Mouse (Mus musculus) kidney, embryonic 15.5 days (tissue): ENCODE measurements around the gene Dgcr6. TPM values are rescaled to one million over a fixed set of nuclear protein-coding genes. Genes with fewer than 3 reads are reported as not detected.
A peak's percentile ranks its signal among the peaks of the same experiment; 100 is the strongest.
"Not testable (repeated sequence)": the region's sequence is repeated elsewhere in the genome, so short reads cannot be mapped to it uniquely, and the experiment has no call there.

Source experiments
- ATAC-seq: fragments of 200-750 bp; cut with Nextera tagmentation; replicated peaks from 2 replicates; pipeline ENCODE4 v1.8.0; 2017; ENCODE audit warnings: moderate TSS enrichment; ENCODE audit not compliant: low FRiP score
- H3K27ac ChIP-seq: fragments of 300-500 bp; sonication (generic); 2 replicates; pipeline ENCODE4 v1.5.1; 2015; ENCODE audit warnings: mild to moderate bottlenecking, inconsistent platforms
- H3K27me3 ChIP-seq: fragments of 300-500 bp; sonication (generic); 2 replicates; pipeline ENCODE4 v1.6.1; 2015; ENCODE audit warnings: inconsistent platforms
- H3K36me3 ChIP-seq: fragments of 300-500 bp; sonication (generic); 2 replicates; pipeline ENCODE4 v1.6.1; 2015; ENCODE audit warnings: inconsistent platforms
- H3K4me1 ChIP-seq: fragments of 300-500 bp; sonication (generic); 2 replicates; pipeline ENCODE4 v1.6.1; 2015; ENCODE audit warnings: inconsistent platforms
- H3K4me2 ChIP-seq: fragments of 300-500 bp; sonication (generic); 2 replicates; pipeline ENCODE4 v1.6.1; 2015; ENCODE audit warnings: moderate library complexity, mild to moderate bottlenecking, inconsistent platforms
- H3K4me3 ChIP-seq: fragments of 300-500 bp; sonication (generic); replicated peaks from 2 replicates; pipeline ENCODE4 v1.5.1; 2015; ENCODE audit warnings: mild to moderate bottlenecking, inconsistent platforms
- H3K9ac ChIP-seq: fragments of 300-500 bp; sonication (generic); 2 replicates; pipeline ENCODE4 v1.6.1; 2015; ENCODE audit warnings: mild to moderate bottlenecking, inconsistent platforms
- H3K9me3 ChIP-seq: fragments of 300-500 bp; sonication (generic); replicated peaks from 2 replicates; pipeline ENCODE4 v1.6.1; 2016; ENCODE audit warnings: inconsistent platforms
- WGBS: fragments of 180-500 bp; shearing (Covaris S2); methylation state at CpG from one replicate; pipeline ENCODE4 v1.1.7; 2015; ENCODE audit warnings: mixed read lengths; 5-methylcytosine and 5-hydroxymethylcytosine counted together
- polyA plus RNA-seq: library from polyadenylated mRNA; unstranded; fragments of >200 nt; fragmentation: Nextera tagmentation; extraction: Ambion mirVana; gene quantifications from 2 replicates; pipeline ENCODE4 v1.2.1, GENCODE M21; 2015

Dgcr6 gene
- 93.2 and 105 TPM in 2 replicates for polyA plus RNA-seq

DNA sequence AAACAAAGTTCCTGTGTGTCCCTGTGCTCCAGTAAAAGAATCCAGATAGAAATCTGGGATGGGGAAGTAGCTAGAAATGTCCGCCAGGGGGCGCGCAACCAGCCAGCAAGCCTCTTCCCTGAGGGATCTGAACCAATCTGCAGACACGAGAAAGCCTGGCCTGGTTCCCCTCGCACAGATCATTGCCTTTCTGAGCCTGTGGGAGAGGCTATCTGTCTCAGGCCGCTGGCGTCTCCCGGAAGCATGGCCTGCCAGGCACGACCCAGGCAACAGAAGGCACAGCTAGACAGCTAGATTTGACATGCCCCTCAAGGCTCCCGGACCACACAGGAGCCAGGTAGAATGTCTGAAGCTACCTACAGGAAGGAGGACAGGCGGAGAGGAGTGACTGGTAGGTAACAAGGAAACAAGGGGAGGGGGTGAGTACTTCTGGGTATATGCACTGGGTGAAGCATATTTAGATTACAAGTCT is at the start of gene Dgcr6:
Gene Dgcr6, plus strand, starts transcription at position 130 of the 472 bp plus-strand sequence.
- ATAC-seq = peak; percentile 88
- Histone ChIP-seq H3K4me2 (peak within 1 kb of the TSS; percentile 45), H3K4me1 (peaks cover 14% of the 10 kb centered on the region), H3K36me3 (no peaks in the 10 kb centered on the region), H3K4me3 (no peak within 1 kb of the TSS), H3K27me3 (peaks cover 3% of the 10 kb centered on the region; the same call in 1 of the 2 replicates), H3K9me3 (no peaks in the 10 kb centered on the region), H3K27ac (peak within 1 kb of the TSS; percentile 38; the same call in 1 of the 2 replicates), H3K9ac (no peak within 1 kb of the TSS)
- 8% methylated on average over 11 of the region's 11 CpGs for WGBS

DNA sequence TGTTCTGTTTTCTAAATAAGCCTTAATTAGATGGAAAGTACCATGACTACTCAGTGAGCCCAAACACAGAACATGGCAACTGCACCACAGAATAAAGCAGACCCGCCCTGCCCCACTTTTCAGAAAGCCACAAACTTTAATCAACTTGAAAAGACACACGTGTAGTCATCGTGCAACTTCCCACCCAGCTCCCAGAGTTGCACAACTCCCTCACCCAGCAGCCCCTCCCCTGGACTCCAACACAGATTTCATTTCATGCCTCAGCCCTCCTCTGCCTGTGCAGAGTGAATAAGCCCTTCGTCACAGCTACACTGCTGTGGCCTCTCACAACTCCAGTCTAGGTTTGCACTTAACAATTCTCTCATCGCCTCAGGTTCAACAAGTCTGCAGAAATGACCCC is 48.1 kb upstream of the Dgcr6 start:
- ATAC-seq = no peak
- no peaks in the 10 kb centered on the region for H3K9me3 ChIP-seq
- no peaks in the 10 kb centered on the region for H3K4me1 ChIP-seq
- no peak overlapping the region for H3K27ac ChIP-seq
- no peak overlapping the region for H3K9ac ChIP-seq
- H3K4me3 ChIP-seq = no peak overlapping the region
- WGBS = 73% methylated on average over 5 of the region's 5 CpGs
- H3K36me3 ChIP-seq = no peaks in the 10 kb centered on the region
- H3K27me3 ChIP-seq = no peaks in the 10 kb centered on the region
- H3K4me2 ChIP-seq = no peak overlapping the region

DNA sequence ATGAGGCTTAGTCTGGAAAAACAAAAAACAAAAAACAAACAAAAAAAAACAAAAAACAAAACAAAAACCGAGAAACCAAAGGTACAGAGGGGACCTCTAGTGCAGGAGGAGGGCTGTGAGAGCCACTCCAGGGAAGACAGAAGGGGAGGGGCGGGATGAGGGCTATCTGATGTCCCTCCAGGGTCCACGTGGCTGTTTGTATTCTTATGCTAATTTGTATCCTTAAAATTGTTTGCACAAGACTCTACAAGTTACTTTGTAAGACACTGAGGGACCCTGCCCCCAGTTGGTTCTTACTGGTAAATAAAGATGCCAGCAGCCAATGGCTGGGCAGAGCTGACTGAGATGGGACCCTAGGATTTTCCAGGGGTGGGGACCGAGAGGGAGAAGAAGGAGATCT is 45.6 kb upstream of the Dgcr6 start:
- H3K9ac ChIP-seq = no peak overlapping the region
- H3K4me3 ChIP-seq = no peak overlapping the region
- H3K27ac ChIP-seq = no peak overlapping the region
- no peak overlapping the region for H3K4me2 ChIP-seq
- H3K36me3 ChIP-seq = no peaks in the 10 kb centered on the region
- H3K27me3 ChIP-seq = no peaks in the 10 kb centered on the region
- H3K4me1 ChIP-seq = no peaks in the 10 kb centered on the region
- WGBS = 49% methylated on average over 4 of the region's 4 CpGs
- no peak for ATAC-seq
- no peaks in the 10 kb centered on the region for H3K9me3 ChIP-seq

DNA sequence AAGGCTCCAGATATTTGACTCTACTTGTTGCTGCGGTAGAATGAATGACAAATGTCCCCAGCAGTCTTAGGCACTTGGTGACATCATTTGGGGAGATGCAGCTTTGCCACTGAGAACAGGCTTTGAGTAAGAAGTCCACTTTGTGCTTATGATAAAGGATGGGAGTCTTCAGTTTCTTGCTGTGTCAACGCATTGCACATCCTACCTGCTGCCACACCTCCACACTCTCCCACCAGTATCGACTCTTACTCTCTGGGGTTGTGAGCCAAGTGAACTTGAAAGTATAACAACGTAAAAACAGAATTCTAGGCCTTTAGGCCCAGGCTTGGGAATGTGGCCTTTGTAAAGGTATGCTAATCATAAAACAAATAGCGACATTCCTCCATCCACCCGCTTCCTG is 41.6 kb upstream of the Dgcr6 start:
- no peaks in the 10 kb centered on the region for H3K27me3 ChIP-seq
- no peaks in the 10 kb centered on the region for H3K4me1 ChIP-seq
- ATAC-seq = no peak
- H3K9ac ChIP-seq = no peak overlapping the region
- no peak overlapping the region for H3K4me2 ChIP-seq
- H3K9me3 ChIP-seq = no peaks in the 10 kb centered on the region
- no peak overlapping the region for H3K27ac ChIP-seq
- no peaks in the 10 kb centered on the region for H3K36me3 ChIP-seq
- WGBS = 73% methylated on average over 6 of the region's 6 CpGs
- no peak overlapping the region for H3K4me3 ChIP-seq

DNA sequence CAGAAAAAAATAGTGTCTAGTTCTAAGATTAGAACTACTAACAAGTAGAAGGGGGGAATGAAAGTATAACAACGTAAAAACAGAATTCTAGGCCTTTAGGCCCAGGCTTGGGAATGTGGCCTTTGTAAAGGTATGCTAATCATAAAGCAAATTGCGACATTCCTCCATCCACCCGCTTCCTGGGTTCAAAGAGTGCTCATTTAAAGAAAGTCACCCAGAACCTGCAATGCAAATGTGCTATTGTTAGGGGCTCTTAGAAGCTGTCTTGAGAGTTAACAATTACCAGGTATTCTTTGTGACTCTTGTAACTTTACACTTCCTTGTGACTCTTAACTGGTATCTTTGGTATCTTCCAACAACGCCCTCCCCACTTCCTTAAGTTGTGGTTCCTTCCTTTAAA is 36.2 kb upstream of the Dgcr6 start:
- H3K27ac ChIP-seq, H3K4me2 ChIP-seq, H3K4me3 ChIP-seq, ATAC-seq, H3K27me3 ChIP-seq, H3K9me3 ChIP-seq, H3K36me3 ChIP-seq, H3K9ac ChIP-seq, H3K4me1 ChIP-seq: not testable (repeated sequence)
- WGBS = 67% methylated on average over 4 of the region's 4 CpGs

DNA sequence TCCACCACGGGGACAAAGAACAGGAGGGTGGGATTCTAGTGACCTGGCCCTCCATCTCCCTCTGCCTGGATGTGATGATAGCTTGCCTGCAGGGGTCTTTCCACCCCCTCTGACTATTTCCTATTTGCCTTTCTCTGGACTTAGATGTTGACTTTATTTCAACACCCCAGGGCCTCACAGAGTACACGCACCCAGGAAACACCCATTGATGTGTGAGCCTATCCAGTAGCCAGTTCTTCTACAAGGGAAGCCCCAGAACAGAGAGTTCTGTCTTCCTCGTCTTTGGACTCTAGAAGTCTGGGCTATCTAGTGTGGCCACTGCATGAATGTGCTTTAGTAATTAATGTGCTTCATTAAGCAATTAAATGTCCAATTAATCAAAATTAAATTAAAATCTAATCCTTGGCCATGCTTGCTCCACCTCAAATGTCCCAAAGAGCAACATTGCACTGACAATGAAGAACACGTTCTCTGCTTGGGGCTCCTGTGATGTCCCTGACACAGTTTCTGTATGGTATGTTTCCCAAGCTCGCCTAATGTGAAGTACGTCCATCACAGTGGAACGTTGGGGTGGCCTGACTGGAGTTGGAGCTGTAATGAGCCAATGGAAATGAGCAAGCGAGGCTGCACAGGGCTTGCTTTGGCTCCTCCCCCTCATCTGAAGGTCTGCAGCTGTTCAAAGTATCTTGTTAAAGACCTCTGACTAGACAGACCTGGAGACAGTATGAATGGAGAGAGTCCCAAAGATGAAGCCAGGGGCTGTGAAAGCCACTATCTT is 29.7 kb upstream of the Dgcr6 start:
- ATAC-seq = no peak
- 59% methylated on average over 8 of the region's 8 CpGs for WGBS
- H3K9me3 ChIP-seq = no peaks in the 10 kb centered on the region
- H3K36me3 ChIP-seq = no peaks in the 10 kb centered on the region
- H3K4me3 ChIP-seq = no peak overlapping the region
- H3K9ac ChIP-seq = no peak overlapping the region
- peaks cover 2% of the 10 kb centered on the region; the same call in 1 of the 2 replicates for H3K4me1 ChIP-seq
- no peaks in the 10 kb centered on the region for H3K27me3 ChIP-seq
- H3K27ac ChIP-seq = no peak overlapping the region
- no peak overlapping the region for H3K4me2 ChIP-seq

DNA sequence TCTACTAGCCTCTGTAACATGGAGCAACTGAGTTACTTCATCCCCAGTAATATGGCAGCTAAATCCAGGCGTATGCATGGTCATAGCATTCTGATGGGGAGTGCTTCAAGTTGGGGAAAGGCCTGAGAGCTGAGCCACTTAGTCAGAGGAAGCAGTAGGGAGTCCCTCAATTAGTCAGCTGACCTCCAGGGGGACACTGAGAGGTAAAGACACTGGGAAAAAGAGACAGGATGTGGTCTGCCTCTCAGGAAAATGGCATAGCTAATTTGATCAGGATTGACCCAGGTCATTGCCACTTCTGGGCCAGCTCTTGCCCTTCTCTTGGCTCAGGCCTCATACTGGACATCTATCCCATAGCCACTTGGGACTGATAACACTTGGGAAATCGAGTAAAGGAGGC is 25.3 kb upstream of the Dgcr6 start:
- Histone ChIP-seq H3K4me3 (no peak overlapping the region), H3K4me1 (peaks cover 2% of the 10 kb centered on the region; the same call in 1 of the 2 replicates), H3K4me2 (no peak overlapping the region), H3K36me3 (no peaks in the 10 kb centered on the region), H3K27me3 (no peaks in the 10 kb centered on the region), H3K27ac (no peak overlapping the region), H3K9me3 (no peaks in the 10 kb centered on the region), H3K9ac (no peak overlapping the region)
- no peak for ATAC-seq
- 59% methylated on average over 2 of the region's 2 CpGs for WGBS

DNA sequence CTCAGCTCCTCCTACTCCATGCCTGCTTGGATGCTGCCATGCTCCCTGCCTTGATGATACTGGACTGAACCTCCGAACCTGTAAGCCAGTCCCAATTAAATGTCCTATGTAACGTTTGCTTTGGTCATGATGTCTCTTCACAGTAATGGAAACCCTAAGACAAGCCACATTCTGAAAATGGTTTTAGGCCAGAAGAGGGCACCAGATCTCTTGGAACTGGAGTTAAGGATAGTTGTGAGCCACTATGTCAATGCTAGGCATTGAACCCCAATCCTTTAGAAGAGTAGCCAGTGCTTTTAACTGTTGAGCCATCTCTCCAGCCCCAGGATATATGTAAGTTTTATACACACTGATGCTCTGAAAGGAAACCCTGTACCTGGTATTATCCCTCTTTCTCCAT is 20.9 kb upstream of the Dgcr6 start:
- H3K27me3 ChIP-seq = no peaks in the 10 kb centered on the region
- no peak overlapping the region for H3K4me3 ChIP-seq
- no peak for ATAC-seq
- H3K36me3 ChIP-seq = no peaks in the 10 kb centered on the region
- H3K9me3 ChIP-seq = no peaks in the 10 kb centered on the region
- no peak overlapping the region for H3K9ac ChIP-seq
- no peak overlapping the region for H3K4me2 ChIP-seq
- peaks cover 4% of the 10 kb centered on the region; the same call in 1 of the 2 replicates for H3K4me1 ChIP-seq
- WGBS = 44% methylated on average over 2 of the region's 2 CpGs
- H3K27ac ChIP-seq = no peak overlapping the region

DNA sequence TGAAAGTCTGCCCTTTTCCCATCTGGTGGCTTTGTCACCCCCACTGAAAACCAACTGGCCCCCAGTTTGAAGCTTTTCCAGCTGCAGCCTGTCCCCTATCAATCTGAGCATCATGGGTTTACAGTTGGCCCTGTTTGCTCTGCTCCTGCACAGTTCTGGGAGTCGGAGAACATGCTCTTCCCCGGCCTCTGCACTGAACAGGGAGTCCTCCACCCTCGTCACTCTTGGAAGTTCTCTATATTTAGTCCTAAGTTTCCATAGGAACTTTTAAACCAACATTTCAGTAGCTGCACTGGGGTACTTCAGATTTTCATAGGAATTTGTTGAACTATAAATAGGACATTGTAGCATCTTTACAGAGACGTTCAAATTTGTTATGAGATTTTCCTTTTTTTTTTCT is 19.4 kb upstream of the Dgcr6 start:
- Histone ChIP-seq H3K4me1 (peaks cover 4% of the 10 kb centered on the region; the same call in 1 of the 2 replicates), H3K4me3 (no peak overlapping the region), H3K27ac (no peak overlapping the region), H3K27me3 (peaks cover 4% of the 10 kb centered on the region), H3K9me3 (no peaks in the 10 kb centered on the region), H3K9ac (no peak overlapping the region), H3K4me2 (no peak overlapping the region), H3K36me3 (no peaks in the 10 kb centered on the region)
- WGBS = 77% methylated on average over 4 of the region's 4 CpGs
- ATAC-seq = no peak

DNA sequence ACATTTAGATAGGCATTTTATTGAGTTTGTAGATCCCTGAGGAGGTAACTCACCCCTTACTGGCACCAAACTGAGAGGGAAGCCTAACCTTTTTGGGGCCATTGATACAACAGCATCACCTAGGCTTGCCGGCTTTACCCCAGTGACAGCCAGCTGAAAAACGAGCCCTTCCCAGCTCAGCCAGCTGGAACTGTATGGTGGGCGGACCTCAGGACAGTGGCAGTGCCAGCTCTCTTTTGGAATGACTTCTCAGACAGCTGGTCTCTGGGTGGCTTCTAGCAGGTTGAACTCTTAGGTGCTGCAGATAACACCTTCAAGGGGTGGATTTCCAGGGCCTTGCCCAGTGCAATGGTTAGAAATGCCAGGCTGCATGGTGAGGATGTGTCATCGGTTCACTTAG is 18.4 kb upstream of the Dgcr6 start:
- no peak for ATAC-seq
- H3K4me1 ChIP-seq = peaks cover 4% of the 10 kb centered on the region; the same call in 1 of the 2 replicates
- H3K9me3 ChIP-seq = no peaks in the 10 kb centered on the region
- peaks cover 9% of the 10 kb centered on the region for H3K27me3 ChIP-seq
- H3K9ac ChIP-seq = no peak overlapping the region
- WGBS = 63% methylated on average over 4 of the region's 4 CpGs
- H3K4me2 ChIP-seq = no peak overlapping the region
- no peak overlapping the region for H3K27ac ChIP-seq
- no peaks in the 10 kb centered on the region for H3K36me3 ChIP-seq
- H3K4me3 ChIP-seq = no peak overlapping the region

DNA sequence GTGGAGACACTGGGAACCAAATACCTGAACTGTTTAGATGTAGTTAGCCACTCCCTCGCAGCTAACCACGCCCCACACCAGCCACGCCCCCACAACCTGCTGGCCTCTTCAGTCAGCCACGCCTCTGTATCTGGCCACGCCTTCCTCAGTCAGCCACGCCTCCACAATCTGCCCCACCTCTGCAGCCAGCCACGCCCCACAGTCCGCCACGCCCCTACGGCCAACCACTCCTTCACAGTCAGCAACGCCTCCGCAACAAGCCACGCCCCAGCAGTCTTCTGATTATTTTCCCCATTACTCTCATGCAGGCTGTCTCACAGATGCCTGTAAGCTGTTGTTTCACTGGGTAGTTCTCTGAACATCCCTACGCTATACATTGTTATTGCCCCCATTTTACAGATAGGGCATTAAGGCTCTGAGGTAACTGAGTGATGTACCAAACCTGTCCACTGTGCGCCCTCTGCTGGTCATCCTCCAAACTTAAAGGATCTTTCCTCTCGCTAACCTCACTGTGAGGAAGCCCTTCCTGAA is 16.2 kb upstream of the Dgcr6 start:
- Histone ChIP-seq H3K4me3 (no peak overlapping the region), H3K4me1 (peaks cover 4% of the 10 kb centered on the region; the same call in 1 of the 2 replicates), H3K9me3 (no peaks in the 10 kb centered on the region), H3K27ac (no peak overlapping the region), H3K4me2 (no peak overlapping the region), H3K36me3 (no peaks in the 10 kb centered on the region), H3K27me3 (peaks cover 9% of the 10 kb centered on the region), H3K9ac (no peak overlapping the region)
- WGBS = 15% methylated on average over 16 of the region's 16 CpGs
- peak; percentile 62; the same call in 1 of the 2 replicates for ATAC-seq

DNA sequence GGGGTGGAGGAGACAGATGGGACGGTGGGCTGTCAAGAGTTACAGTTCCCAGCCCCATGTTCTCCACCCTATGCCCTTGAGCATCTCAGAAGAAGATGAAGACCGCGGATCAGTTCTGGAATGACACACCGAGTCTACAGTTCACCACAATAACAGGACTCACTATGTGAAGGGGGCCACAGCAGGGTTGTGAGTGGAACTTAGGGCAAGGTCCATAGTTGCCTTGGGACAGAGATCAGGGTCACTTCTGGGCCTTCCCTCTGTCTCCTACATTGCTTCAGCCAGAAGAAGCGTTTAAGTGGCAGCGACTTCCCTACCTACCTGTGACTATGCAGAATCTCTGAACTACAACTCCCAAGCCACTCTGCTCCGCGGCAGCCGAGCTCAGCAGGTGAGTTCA is 15.6 kb upstream of the Dgcr6 start:
- Histone ChIP-seq H3K27ac (no peak overlapping the region), H3K9ac (no peak overlapping the region), H3K27me3 (peaks cover 9% of the 10 kb centered on the region), H3K4me2 (no peak overlapping the region), H3K4me3 (no peak overlapping the region), H3K4me1 (peaks cover 4% of the 10 kb centered on the region; the same call in 1 of the 2 replicates), H3K36me3 (no peaks in the 10 kb centered on the region), H3K9me3 (no peaks in the 10 kb centered on the region)
- 55% methylated on average over 9 of the region's 9 CpGs for WGBS
- 0 out of 2 replicates have a peak, but pooled peaks have one; percentile 9 for ATAC-seq
